Mouse (Mus musculus): Measurements from ENCODE around the gene Actl10.

DNA sequence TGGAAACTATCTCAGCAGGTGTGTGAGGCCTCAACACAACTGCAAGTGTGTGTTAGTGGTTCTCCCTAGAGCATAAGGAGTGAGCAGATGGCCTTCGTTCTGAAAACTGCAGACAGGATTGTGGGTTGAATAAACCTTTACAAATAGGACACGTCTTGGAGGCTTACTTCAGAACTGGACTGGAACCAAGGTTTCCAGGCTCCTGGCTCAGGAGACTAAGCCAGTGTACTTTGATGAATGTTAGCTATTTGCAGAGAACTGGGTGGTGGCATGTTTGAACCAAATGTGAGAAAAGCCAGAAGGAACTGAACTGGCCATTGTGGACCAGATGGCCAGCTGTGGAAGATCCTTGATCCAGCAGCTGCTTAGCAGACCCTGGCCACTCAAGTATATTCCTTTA is 13.3 kb upstream of the Actl10 start:
- no peak for TF ChIP-seq CTCF (conservative IDR thresholded peaks at IDR 0.05; ENCODE audit: low read length)
- TF ChIP-seq POU5F1 (IDR thresholded peaks at IDR 0.05; ENCODE audit: borderline replicate concordance, low read length) = no peak
- TF ChIP-seq NANOG (IDR thresholded peaks at IDR 0.05; ENCODE audit: borderline replicate concordance, low read length) = no peak

Measured in E14TG2a.4 (cell line).